Mouse (Mus musculus) stomach, postnatal 0 days (tissue): Measurements from ENCODE around the gene Catsper1. TPM values are rescaled to one million over a fixed set of nuclear protein-coding genes. Genes with fewer than 3 reads are reported as not detected.

Experiments
- ATAC-seq: fragments of 200-750 bp; cut with Nextera tagmentation; 2 replicates; pipeline ENCODE4 v1.8.0; 2017; ENCODE audit not compliant: low FRiP score, low TSS enrichment
- DNase-seq: peaks from one replicate; pipeline ENCODE4 v3.0.0-alpha.2; 2016; ENCODE audit warnings: low spot score
- H3K27ac ChIP-seq: fragments of 300-500 bp; sonication (generic); replicated peaks from 2 replicates; pipeline ENCODE4 v1.5.1; 2014; ENCODE audit warnings: mild to moderate bottlenecking, control low read depth
- H3K27me3 ChIP-seq: fragments of 300-500 bp; sonication (generic); 2 replicates; pipeline ENCODE4 v1.6.1; 2014; ENCODE audit warnings: low read length; ENCODE audit not compliant: control insufficient read depth, insufficient read depth
- H3K36me3 ChIP-seq: fragments of 300-500 bp; sonication (generic); 2 replicates; pipeline ENCODE4 v1.6.1; 2014; ENCODE audit warnings: low read length, mixed read lengths; ENCODE audit not compliant: control insufficient read depth, insufficient read depth
- H3K4me1 ChIP-seq: fragments of 300-500 bp; sonication (generic); replicated peaks from 2 replicates; pipeline ENCODE4 v1.6.1; 2014; ENCODE audit warnings: antibody characterized with exemption; ENCODE audit not compliant: control insufficient read depth, insufficient read depth
- H3K4me2 ChIP-seq: fragments of 300-500 bp; sonication (generic); replicated peaks from 2 replicates; pipeline ENCODE4 v1.6.1; 2014; ENCODE audit warnings: low read depth, mild to moderate bottlenecking, control low read depth, moderate library complexity
- H3K4me3 ChIP-seq: fragments of 300-500 bp; sonication (generic); 2 replicates; pipeline ENCODE4 v1.5.1; 2014; ENCODE audit warnings: low read depth, low read length, control low read depth
- H3K9ac ChIP-seq: fragments of 300-500 bp; sonication (generic); 2 replicates; pipeline ENCODE4 v1.6.1; 2014; ENCODE audit warnings: mild to moderate bottlenecking, low read length, control low read depth, mixed read lengths
- H3K9me3 ChIP-seq: fragments of 300-500 bp; sonication (generic); 2 replicates; pipeline ENCODE4 v1.6.1; 2016; ENCODE audit warnings: low read length; ENCODE audit not compliant: control insufficient read depth
- CTCF ChIP-seq: IDR thresholded peaks from 2 replicates; pipeline ENCODE4 v1.5.1; 2016; ENCODE audit warnings: antibody characterized with exemption, low read depth, mild to moderate bottlenecking, moderate library complexity
- EP300 ChIP-seq: optimal IDR thresholded peaks from 2 replicates; pipeline ENCODE3; 2016; ENCODE audit warnings: antibody characterized with exemption
- WGBS: fragments of 180-500 bp; shearing (Covaris S2); extraction: QIAGEN DNeasy Blood & Tissue Kit; methylation state at CpG from one replicate; pipeline ENCODE4 v1.1.7; 2014; 5-methylcytosine and 5-hydroxymethylcytosine counted together
- polyA plus RNA-seq: library from polyadenylated mRNA; unstranded; fragments of >200 nt; fragmentation: Nextera tagmentation; extraction: Ambion mirVana; gene quantifications from 2 replicates; pipeline ENCODE4 v1.2.1, GENCODE M21; 2015

Catsper1 gene
- polyA plus RNA-seq, 1 experiment from 2014 or later: not detected

DNA sequence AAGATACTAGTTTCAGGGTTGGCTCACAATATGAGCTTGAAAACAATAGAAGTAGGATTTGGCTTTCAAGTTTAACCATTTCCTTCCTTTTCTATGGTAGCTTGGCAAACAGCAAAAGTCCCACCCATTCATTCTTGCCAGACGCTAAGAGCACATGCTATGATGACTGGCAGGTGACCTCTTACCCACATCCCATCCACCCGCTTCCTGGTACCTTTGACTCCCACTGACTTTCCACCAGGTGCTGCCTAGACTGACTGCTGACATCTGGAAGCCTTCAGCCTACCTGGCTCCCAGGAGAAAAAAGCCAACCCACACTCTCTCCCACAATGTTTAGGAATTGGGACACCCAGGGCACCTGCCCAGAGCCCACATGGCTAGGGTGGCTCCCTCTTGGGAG lies 28.6 kb downstream of the Catsper1 start:
- Histone ChIP-seq H3K27ac (peak overlapping the region; percentile 59), H3K4me2 (no peak overlapping the region)

GRCm38 (mm10) chr19:5365751-5366150 lies 30.2 kb downstream of the Catsper1 start:
- WGBS: 24% methylated on average over 10 of the region's 11 CpGs
- Histone ChIP-seq H3K27ac (peak overlapping the region; percentile 96; the same call in 1 of the 2 replicates), H3K36me3 (peaks cover 9% of the 10 kb centered on the region; the same call in 1 of the 2 replicates), H3K9me3 (no peaks in the 10 kb centered on the region), H3K4me1 (peaks cover 6% of the 10 kb centered on the region; the same call in 1 of the 2 replicates), H3K4me2 (peak overlapping the region; percentile 93), H3K27me3 (no peaks in the 10 kb centered on the region), H3K9ac (peak overlapping the region; percentile 54), H3K4me3 (peak overlapping the region; percentile 55)
- no peak for DNase-seq
- TF ChIP-seq CTCF (no peak), EP300 (no peak)
- ATAC-seq: no peak

More for the DNA sequence above, 28.6 kb downstream of the Catsper1 start:
- Histone ChIP-seq H3K9ac (no peak overlapping the region), H3K9me3 (no peaks in the 10 kb centered on the region), H3K27me3 (no peaks in the 10 kb centered on the region), H3K36me3 (peaks cover 3% of the 10 kb centered on the region; the same call in 1 of the 2 replicates), H3K4me1 (peaks cover 6% of the 10 kb centered on the region; the same call in 1 of the 2 replicates), H3K4me3 (no peak overlapping the region)
- ATAC-seq (peak; percentile 67), DNase-seq (peak; percentile 71)
- WGBS: 74% methylated on average over 2 of the region's 2 CpGs
- TF ChIP-seq CTCF: no peak
- TF ChIP-seq EP300: no peak

DNA sequence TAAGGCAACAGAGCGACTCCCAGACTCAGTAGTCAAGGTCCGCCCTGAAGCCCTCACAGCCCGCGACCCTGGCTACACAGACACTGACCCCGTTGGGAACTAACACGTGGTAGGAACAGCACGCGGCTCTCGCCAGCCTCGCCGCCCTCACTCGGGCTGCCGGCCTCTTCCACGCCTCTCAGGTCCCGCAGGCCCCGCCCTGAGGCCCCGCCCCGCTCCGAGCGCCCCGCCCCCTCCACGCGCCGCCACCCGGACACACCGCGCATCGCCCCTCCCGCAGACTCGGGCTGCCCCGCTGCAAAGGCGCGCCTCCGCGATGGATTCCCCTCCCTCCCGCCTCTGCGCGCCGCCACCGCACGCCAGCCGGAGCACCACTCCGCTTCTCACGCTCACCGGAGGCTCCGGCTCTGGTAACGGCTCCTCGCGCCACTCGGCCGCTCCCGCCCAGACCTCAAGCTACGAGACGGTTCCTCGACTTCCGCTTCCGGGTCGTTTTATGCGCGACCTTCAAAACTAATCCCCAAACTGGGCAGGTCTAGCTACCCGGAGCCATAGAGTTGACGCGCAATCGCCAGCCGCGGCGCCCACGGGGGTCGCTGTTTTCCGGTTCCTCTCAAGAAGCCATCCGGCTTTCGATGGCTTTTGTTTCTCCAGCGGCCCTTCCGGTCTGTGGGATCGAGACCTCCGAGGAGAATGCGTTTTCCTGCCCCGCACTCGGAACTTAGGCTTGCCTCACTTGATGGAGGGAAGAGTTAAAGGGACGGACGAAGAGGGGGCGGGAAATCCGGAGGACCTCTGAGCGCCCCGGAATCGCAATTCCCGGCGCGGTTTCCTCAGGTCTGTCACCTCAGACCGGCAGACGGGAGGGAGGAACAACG lies 30.9 kb downstream of the Catsper1 start, which contains the start of gene Eif1ad:
Eif1ad (plus strand) TSS at position 567 of the 878 bp plus-strand sequence.
- ATAC-seq: peak; percentile 90
- peak; percentile 66 for TF ChIP-seq EP300
- peak; percentile 31; the same call in 1 of the 2 replicates for TF ChIP-seq CTCF
- Histone ChIP-seq H3K4me2 (peak within 1 kb of the TSS; percentile 93), H3K4me3 (peak within 1 kb of the TSS; percentile 55), H3K36me3 (peaks cover 11% of the 10 kb centered on the region; the same call in 1 of the 2 replicates), H3K27ac (peak within 1 kb of the TSS; percentile 96), H3K27me3 (no peaks in the 10 kb centered on the region), H3K4me1 (peaks cover 6% of the 10 kb centered on the region; the same call in 1 of the 2 replicates), H3K9me3 (no peaks in the 10 kb centered on the region), H3K9ac (peak within 1 kb of the TSS; percentile 54)
- WGBS: under 1% methylated on average over 82 of the region's 92 CpGs
- DNase-seq: peak; percentile 96

- Histone ChIP-seq H3K4me2 (peak within 1 kb of the TSS; percentile 93), H3K27ac (peak within 1 kb of the TSS; percentile 96), H3K4me3 (peak within 1 kb of the TSS; percentile 55), H3K27me3 (no peaks in the 10 kb centered on the region), H3K9me3 (no peaks in the 10 kb centered on the region), H3K36me3 (peaks cover 15% of the 10 kb centered on the region; the same call in 1 of the 2 replicates), H3K4me1 (peaks cover 6% of the 10 kb centered on the region; the same call in 1 of the 2 replicates), H3K9ac (peak within 1 kb of the TSS; percentile 54)
- no peak for DNase-seq
- no peak for TF ChIP-seq CTCF
- TF ChIP-seq EP300: no peak
- ATAC-seq: no peak
- under 1% methylated on average over 31 of the region's 33 CpGs for WGBS
Measured at GRCm38 (mm10) chr19:5367053-5367359, 31.5 kb downstream of the Catsper1 start, which contains the start of gene Banf1. Gene Banf1, minus strand, starts transcription at chr19:5367168.

- TF ChIP-seq EP300: no peak
- TF ChIP-seq CTCF: peak; percentile 59
- Histone ChIP-seq H3K9ac (peak overlapping the region; percentile 54), H3K36me3 (peaks cover 17% of the 10 kb centered on the region; the same call in 1 of the 2 replicates), H3K27ac (peak overlapping the region; percentile 96), H3K4me1 (peaks cover 6% of the 10 kb centered on the region; the same call in 1 of the 2 replicates), H3K27me3 (no peaks in the 10 kb centered on the region), H3K4me2 (peak overlapping the region; percentile 93), H3K9me3 (no peaks in the 10 kb centered on the region), H3K4me3 (peak overlapping the region; percentile 55)
- 9% methylated on average over 11 of the region's 11 CpGs for WGBS
- ATAC-seq: no peak
- DNase-seq: peak; percentile 37
Measured at GRCm38 (mm10) chr19:5367455-5367854, 31.9 kb downstream of the Catsper1 start.
